ENCODE assay signal across 8 mouse cellular contexts in genomic region chr7:91457207-91457606, GRCm38 (mm10).
DNase-seq lines count a peak whose midpoint lies in the region; ATAC-seq lines count a peak whose summit lies in the region.

No protein-coding gene starts in this region.

- H3K4me3 ChIP-seq in forebrain, embryonic 16.5 days (replicated peaks; ENCODE audit: low read length) = no peak overlapping the region
- H3K4me3 ChIP-seq in limb, embryonic 11.5 days (ENCODE audit: low read depth, low read length) = no peak overlapping the region

- H3K9me3 ChIP-seq in forebrain, embryonic 16.5 days (ENCODE audit: control insufficient read depth, low read length) = no peaks in the 10 kb centered on the region
- H3K9me3 ChIP-seq in limb, embryonic 11.5 days (ENCODE audit: control insufficient read depth, low read length) = no peaks in the 10 kb centered on the region

- H3K9ac ChIP-seq in forebrain, embryonic 16.5 days (replicated peaks; ENCODE audit: low read depth, low read length) = no peak overlapping the region
- no peak overlapping the region for H3K9ac ChIP-seq in limb, embryonic 11.5 days (ENCODE audit: low read length)

- no peaks in the 10 kb centered on the region for H3K4me1 ChIP-seq in forebrain, embryonic 16.5 days (replicated peaks; ENCODE audit: control insufficient read depth, insufficient read depth, low read length)
- no peaks in the 10 kb centered on the region for H3K4me1 ChIP-seq in limb, embryonic 11.5 days (ENCODE audit: control insufficient read depth, insufficient read depth, low read length)

- no peaks in the 10 kb centered on the region for H3K27me3 ChIP-seq in forebrain, embryonic 16.5 days (replicated peaks; ENCODE audit: control insufficient read depth, insufficient read depth, low read length)
- H3K27me3 ChIP-seq in limb, embryonic 11.5 days (ENCODE audit: control insufficient read depth, insufficient read depth, low read length) = no peaks in the 10 kb centered on the region

- peak; percentile 94 for ATAC-seq in forebrain, embryonic 16.5 days
- no peak for ATAC-seq in limb, embryonic 11.5 days (ENCODE audit: insufficient number of reproducible peaks, low FRiP score, low TSS enrichment, low read depth)

- H3K36me3 ChIP-seq in forebrain, embryonic 16.5 days (ENCODE audit: control insufficient read depth, insufficient read depth) = no peaks in the 10 kb centered on the region
- no peaks in the 10 kb centered on the region for H3K36me3 ChIP-seq in limb, embryonic 11.5 days (ENCODE audit: control insufficient read depth, insufficient read depth, low read length)

- peak; percentile 48 for DNase-seq in urinary bladder, postnatal 14 days (ENCODE audit: low spot score)
- no peak for DNase-seq in urinary bladder, adult 2 months (ENCODE audit: low spot score)
- peak; percentile 44 for DNase-seq in cerebellum, adult 11 months
- DNase-seq in kidney, adult 8-10 months = peak; percentile 25 to 52
- DNase-seq in limb, embryonic 11.5 days (ENCODE audit: low spot score) = peak; percentile 74
- DNase-seq in naive thymus-derived CD4-positive, alpha-beta T cell, adult 2 months (ENCODE audit: low read depth) = peak; percentile 5
- peak; percentile 13 for DNase-seq in yolk sac, embryonic 10.5 days (ENCODE audit: low spot score)

- no peak overlapping the region for H3K4me2 ChIP-seq in forebrain, embryonic 16.5 days (ENCODE audit: low read length)
- H3K4me2 ChIP-seq in limb, embryonic 11.5 days (ENCODE audit: low read depth, severe bottlenecking) = no peak overlapping the region

- WGBS in forebrain, embryonic 16.5 days = 0% methylated on average over 1 of the region's 1 CpGs
- 0% methylated on average over 1 of the region's 1 CpGs for WGBS in limb, embryonic 11.5 days

- no peak overlapping the region for H3K27ac ChIP-seq in forebrain, embryonic 16.5 days (ENCODE audit: low read length)
- H3K27ac ChIP-seq in limb, embryonic 11.5 days (replicated peaks; ENCODE audit: low read depth, low read length) = no peak overlapping the region
